Mouse (Mus musculus): ENCODE data around the gene Ift52. TPM values are rescaled to one million over a fixed set of nuclear protein-coding genes. Genes with fewer than 3 reads are reported as not detected.

Gene Ift52
- total RNA-seq, 1 experiment, result 15.5 TPM

- H3K9me3 ChIP-seq (ENCODE audit: control insufficient read depth, insufficient read depth, low read depth, low read length), result no peaks in the 10 kb centered on the region
- H3K36me3 ChIP-seq (ENCODE audit: control insufficient read depth, insufficient read depth, low read length, poor library complexity, severe bottlenecking), result no peaks in the 10 kb centered on the region
- no peak overlapping the region for H3K9ac ChIP-seq (ENCODE audit: insufficient read depth, low read depth, low read length, poor library complexity, severe bottlenecking)
- TF ChIP-seq ZNF384 (IDR thresholded peaks at IDR 0.05; ENCODE audit: low read depth, low read length) (no peak), CHD2 (IDR thresholded peaks at IDR 0.05; ENCODE audit: low read depth, low read length) (no peak), MAFK (IDR thresholded peaks at IDR 0.05; ENCODE audit: insufficient read depth, low read depth, low read length) (no peak), HCFC1 (IDR thresholded peaks at IDR 0.05; ENCODE audit: borderline replicate concordance, insufficient read depth, low read length) (no peak), ZC3H11A (IDR thresholded peaks at IDR 0.05; ENCODE audit: borderline replicate concordance, low read depth, low read length) (no peak)
- in situ Hi-C loops (cut with MboI; ENCODE audit: low sequenced_read_pairs in 2 of 2, unreplicated experiment in 2 of 2), result no loop called here
- H3K4me1 ChIP-seq (ENCODE audit: control insufficient read depth in 2 of 2, insufficient read depth in 2 of 2, low read length in 2 of 2, poor library complexity in 1 of 2), result peaks cover 0 to 10% of the 10 kb centered on the region in 2 experiments; a peak in 1 of 4 replicates
- H3K27ac ChIP-seq (ENCODE audit: insufficient read depth, low read depth, low read length, poor library complexity, severe bottlenecking), result no peak overlapping the region
- no peak overlapping the region for H3K4me3 ChIP-seq (ENCODE audit: insufficient read depth in 1 of 2, low read depth in 1 of 2, low read length in 2 of 2, poor library complexity in 1 of 2, severe bottlenecking in 1 of 2)
- no peak for DNase-seq (ENCODE audit: low read depth, low spot score)
Measured at GRCm38 (mm10) chr2:162976001-162976400, 41.2 kb upstream of the Ift52 start.

DNA sequence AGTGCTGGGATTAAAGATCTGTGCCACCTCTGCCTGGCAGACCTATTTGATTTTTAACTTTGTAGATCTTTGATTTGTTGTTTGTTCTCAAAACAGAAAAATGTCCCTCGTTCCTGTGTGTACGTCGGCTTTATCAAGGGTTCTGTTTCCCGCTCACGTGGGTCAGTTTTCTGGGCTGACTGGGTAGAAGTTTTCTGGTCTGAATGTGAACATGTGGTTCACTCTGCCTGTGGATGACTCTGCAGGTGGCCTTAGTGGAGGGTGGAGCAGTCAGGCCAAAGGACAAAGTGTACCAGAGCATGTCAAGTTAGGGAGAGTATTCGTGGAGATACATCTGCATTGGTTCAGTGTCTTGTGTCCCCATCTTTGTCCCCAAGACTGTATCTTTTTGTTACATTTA, 32.8 kb upstream of the Ift52 start:
- H3K9me3 ChIP-seq (ENCODE audit: control insufficient read depth, insufficient read depth, low read depth, low read length), result no peaks in the 10 kb centered on the region
- no peak overlapping the region for H3K27ac ChIP-seq (ENCODE audit: insufficient read depth, low read depth, low read length, poor library complexity, severe bottlenecking)
- H3K36me3 ChIP-seq (ENCODE audit: control insufficient read depth, insufficient read depth, low read length, poor library complexity, severe bottlenecking), result no peaks in the 10 kb centered on the region
- no peaks in the 10 kb centered on the region for H3K4me1 ChIP-seq (ENCODE audit: control insufficient read depth in 2 of 2, insufficient read depth in 2 of 2, low read length in 2 of 2, poor library complexity in 1 of 2)
- TF ChIP-seq ZC3H11A (IDR thresholded peaks at IDR 0.05; ENCODE audit: borderline replicate concordance, low read depth, low read length) (no peak), ZNF384 (IDR thresholded peaks at IDR 0.05; ENCODE audit: low read depth, low read length) (no peak), CHD2 (IDR thresholded peaks at IDR 0.05; ENCODE audit: low read depth, low read length) (no peak), HCFC1 (IDR thresholded peaks at IDR 0.05; ENCODE audit: borderline replicate concordance, insufficient read depth, low read length) (no peak), MAFK (IDR thresholded peaks at IDR 0.05; ENCODE audit: insufficient read depth, low read depth, low read length) (no peak)
- no peak overlapping the region for H3K9ac ChIP-seq (ENCODE audit: insufficient read depth, low read depth, low read length, poor library complexity, severe bottlenecking)
- no peak for DNase-seq (ENCODE audit: low read depth, low spot score)
- no peak overlapping the region for H3K4me3 ChIP-seq (ENCODE audit: insufficient read depth in 1 of 2, low read depth in 1 of 2, low read length in 2 of 2, poor library complexity in 1 of 2, severe bottlenecking in 1 of 2)
- in situ Hi-C loops (cut with MboI; ENCODE audit: low sequenced_read_pairs in 2 of 2, unreplicated experiment in 2 of 2), result no loop called here

DNA sequence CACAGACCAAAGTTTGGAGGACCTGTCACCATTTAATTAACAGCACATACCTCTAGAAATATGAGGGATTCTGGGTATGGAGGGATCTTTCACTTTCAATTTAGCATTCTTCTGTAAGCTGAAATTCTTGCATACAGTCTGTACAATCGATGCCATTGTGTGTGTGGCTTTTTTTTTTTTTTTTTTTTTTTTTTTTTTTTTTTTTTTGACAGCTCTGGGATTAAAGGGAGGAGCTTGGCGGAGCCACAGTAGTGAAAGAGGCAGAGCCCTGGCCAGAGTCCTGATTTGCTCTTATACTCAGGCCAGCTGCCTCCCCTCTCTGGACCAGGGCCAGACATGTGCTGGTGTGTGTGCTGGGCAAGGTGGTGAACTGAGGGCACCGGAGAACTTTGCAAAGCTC, 31.2 kb upstream of the Ift52 start:
- in situ Hi-C loops (cut with MboI; ENCODE audit: low sequenced_read_pairs in 2 of 2, unreplicated experiment in 2 of 2), result no loop called here
- H3K4me1 ChIP-seq (ENCODE audit: control insufficient read depth in 2 of 2, insufficient read depth in 2 of 2, low read length in 2 of 2, poor library complexity in 1 of 2), result no peaks in the 10 kb centered on the region
- H3K9me3 ChIP-seq (ENCODE audit: control insufficient read depth, insufficient read depth, low read depth, low read length), result no peaks in the 10 kb centered on the region
- no peak overlapping the region for H3K9ac ChIP-seq (ENCODE audit: insufficient read depth, low read depth, low read length, poor library complexity, severe bottlenecking)
- no peaks in the 10 kb centered on the region for H3K36me3 ChIP-seq (ENCODE audit: control insufficient read depth, insufficient read depth, low read length, poor library complexity, severe bottlenecking)
- DNase-seq (ENCODE audit: low read depth, low spot score), result no peak
- TF ChIP-seq MAFK (IDR thresholded peaks at IDR 0.05; ENCODE audit: insufficient read depth, low read depth, low read length) (no peak), ZNF384 (IDR thresholded peaks at IDR 0.05; ENCODE audit: low read depth, low read length) (peak; percentile 85), HCFC1 (IDR thresholded peaks at IDR 0.05; ENCODE audit: borderline replicate concordance, insufficient read depth, low read length) (no peak), ZC3H11A (IDR thresholded peaks at IDR 0.05; ENCODE audit: borderline replicate concordance, low read depth, low read length) (no peak)
- H3K4me3 ChIP-seq (ENCODE audit: insufficient read depth in 1 of 2, low read depth in 1 of 2, low read length in 2 of 2, poor library complexity in 1 of 2, severe bottlenecking in 1 of 2), result no peak overlapping the region
- H3K27ac ChIP-seq (ENCODE audit: insufficient read depth, low read depth, low read length, poor library complexity, severe bottlenecking), result no peak overlapping the region

- H3K27ac ChIP-seq (ENCODE audit: insufficient read depth, low read depth, low read length, poor library complexity, severe bottlenecking), result no peak overlapping the region
- no peak for DNase-seq (ENCODE audit: low read depth, low spot score)
- TF ChIP-seq ZNF384 (IDR thresholded peaks at IDR 0.05; ENCODE audit: low read depth, low read length) (no peak), MAFK (IDR thresholded peaks at IDR 0.05; ENCODE audit: insufficient read depth, low read depth, low read length) (no peak), HCFC1 (IDR thresholded peaks at IDR 0.05; ENCODE audit: borderline replicate concordance, insufficient read depth, low read length) (no peak), CHD2 (IDR thresholded peaks at IDR 0.05; ENCODE audit: low read depth, low read length) (no peak), ZC3H11A (IDR thresholded peaks at IDR 0.05; ENCODE audit: borderline replicate concordance, low read depth, low read length) (no peak)
- H3K9me3 ChIP-seq (ENCODE audit: control insufficient read depth, insufficient read depth, low read depth, low read length), result no peaks in the 10 kb centered on the region
- no peaks in the 10 kb centered on the region for H3K4me1 ChIP-seq (ENCODE audit: control insufficient read depth in 2 of 2, insufficient read depth in 2 of 2, low read length in 2 of 2, poor library complexity in 1 of 2)
- H3K36me3 ChIP-seq (ENCODE audit: control insufficient read depth, insufficient read depth, low read length, poor library complexity, severe bottlenecking), result no peaks in the 10 kb centered on the region
- no peak overlapping the region for H3K4me3 ChIP-seq (ENCODE audit: insufficient read depth in 1 of 2, low read depth in 1 of 2, low read length in 2 of 2, poor library complexity in 1 of 2, severe bottlenecking in 1 of 2)
- in situ Hi-C loops (cut with MboI; ENCODE audit: low sequenced_read_pairs in 2 of 2, unreplicated experiment in 2 of 2), result no loop called here
- H3K9ac ChIP-seq (ENCODE audit: insufficient read depth, low read depth, low read length, poor library complexity, severe bottlenecking), result no peak overlapping the region
Measured at GRCm38 (mm10) chr2:162986764-162987163, 30.4 kb upstream of the Ift52 start.

GRCm38 (mm10) chr2:162987218-162987617, 29.9 kb upstream of the Ift52 start, which contains the start of gene Sgk2:
Sgk2 (plus strand) TSS chr2:162987330.
- no peak for DNase-seq (ENCODE audit: low read depth, low spot score)
- TF ChIP-seq ZNF384 (IDR thresholded peaks at IDR 0.05; ENCODE audit: low read depth, low read length) (no peak), MAFK (IDR thresholded peaks at IDR 0.05; ENCODE audit: insufficient read depth, low read depth, low read length) (no peak), HCFC1 (IDR thresholded peaks at IDR 0.05; ENCODE audit: borderline replicate concordance, insufficient read depth, low read length) (no peak)
- H3K4me1 ChIP-seq (ENCODE audit: control insufficient read depth in 2 of 2, insufficient read depth in 2 of 2, low read length in 2 of 2, poor library complexity in 1 of 2), result no peaks in the 10 kb centered on the region
- no peak within 1 kb of the TSS for H3K9ac ChIP-seq (ENCODE audit: insufficient read depth, low read depth, low read length, poor library complexity, severe bottlenecking)
- no peaks in the 10 kb centered on the region for H3K9me3 ChIP-seq (ENCODE audit: control insufficient read depth, insufficient read depth, low read depth, low read length)
- in situ Hi-C loops (cut with MboI; ENCODE audit: low sequenced_read_pairs in 2 of 2, unreplicated experiment in 2 of 2), result no loop called here
- H3K27ac ChIP-seq (ENCODE audit: insufficient read depth, low read depth, low read length, poor library complexity, severe bottlenecking), result no peak within 1 kb of the TSS
- H3K4me3 ChIP-seq (ENCODE audit: insufficient read depth in 1 of 2, low read depth in 1 of 2, low read length in 2 of 2, poor library complexity in 1 of 2, severe bottlenecking in 1 of 2), result no peak within 1 kb of the TSS
- no peaks in the 10 kb centered on the region for H3K36me3 ChIP-seq (ENCODE audit: control insufficient read depth, insufficient read depth, low read length, poor library complexity, severe bottlenecking)
